16 mouse cellular contexts compared by ENCODE assay signal in genomic region chr10:91545421-91545820, GRCm38 (mm10).
DNase-seq lines count a peak whose midpoint lies in the region; ATAC-seq and TF ChIP-seq lines count a peak whose summit lies in the region.
"Had no signal": no experiment of that assay in that cellular context is flagged by ENCODE, and none has a peak within 500 bp of the region (broad histone marks: within the 10 kb centered on the region; RNA-seq: fewer than 3 reads in every experiment).

No protein-coding gene starts in this region.

- no peak overlapping the region for H3K4me2 ChIP-seq in hindbrain, embryonic 12.5 days (replicated peaks)
- H3K4me2 ChIP-seq in hindbrain, postnatal 0 days (ENCODE audit: low read depth, low read length): no peak overlapping the region
- H3K4me2 ChIP-seq in neural tube, embryonic 14.5 days (ENCODE audit: low read depth, low read length): no peak overlapping the region
- no peak overlapping the region for H3K4me2 ChIP-seq in neural tube, embryonic 15.5 days
- H3K4me2 ChIP-seq in midbrain, embryonic 15.5 days: no peak overlapping the region
- H3K4me2 ChIP-seq: embryonic facial prominence, embryonic 12.5 days; forebrain, embryonic 12.5 days had no signal

- no peaks in the 10 kb centered on the region for H3K27me3 ChIP-seq in hindbrain, embryonic 12.5 days
- no peaks in the 10 kb centered on the region for H3K27me3 ChIP-seq in hindbrain, postnatal 0 days (ENCODE audit: insufficient read depth, low read length)
- no peaks in the 10 kb centered on the region for H3K27me3 ChIP-seq in neural tube, embryonic 14.5 days (ENCODE audit: control insufficient read depth, insufficient read depth, low read length)
- no peaks in the 10 kb centered on the region for H3K27me3 ChIP-seq in neural tube, embryonic 15.5 days (replicated peaks)
- H3K27me3 ChIP-seq in midbrain, embryonic 15.5 days (replicated peaks): no peaks in the 10 kb centered on the region
- H3K27me3 ChIP-seq: CH12.LX; embryonic facial prominence, embryonic 12.5 days; forebrain, embryonic 12.5 days; Patski had no signal

- TF ChIP-seq CTCF in hindbrain, postnatal 0 days (IDR thresholded peaks at IDR 0.05; ENCODE audit: low read depth): no peak

- H3K9ac ChIP-seq in hindbrain, embryonic 12.5 days: no peak overlapping the region
- no peak overlapping the region for H3K9ac ChIP-seq in hindbrain, postnatal 0 days (replicated peaks; ENCODE audit: low read length)
- no peak overlapping the region for H3K9ac ChIP-seq in neural tube, embryonic 14.5 days (replicated peaks; ENCODE audit: low read depth, low read length)
- H3K9ac ChIP-seq in neural tube, embryonic 15.5 days (replicated peaks): no peak overlapping the region
- no peak overlapping the region for H3K9ac ChIP-seq in midbrain, embryonic 15.5 days
- H3K9ac ChIP-seq: embryonic facial prominence, embryonic 12.5 days; forebrain, embryonic 12.5 days; forebrain, postnatal 0 days had no signal

- no peak for ATAC-seq in hindbrain, embryonic 12.5 days (ENCODE audit: low FRiP score)
- ATAC-seq in hindbrain, postnatal 0 days: no peak
- ATAC-seq in neural tube, embryonic 14.5 days (ENCODE audit: low read depth): peak; percentile 61; the same call in 1 of the 2 replicates
- no peak for ATAC-seq in neural tube, embryonic 15.5 days (ENCODE audit: low FRiP score)
- ATAC-seq in midbrain, embryonic 15.5 days (replicated peaks): no peak
- no peak for ATAC-seq in monocyte, adult 5-6 weeks (replicated peaks; ENCODE audit: insufficient number of reproducible peaks, low FRiP score, low TSS enrichment, poor library complexity, severe bottlenecking)
- no peak for ATAC-seq in megakaryocyte, adult 5-6 weeks (ENCODE audit: poor library complexity, severe bottlenecking)
- ATAC-seq: activated CD4-positive, CD25-positive, alpha-beta regulatory T cell, adult 4 months; Patski had no signal

- WGBS in hindbrain, embryonic 12.5 days: 71% methylated on average over 3 of the region's 3 CpGs
- 65% methylated on average over 3 of the region's 3 CpGs for whole genome bisulfite sequencing in hindbrain, postnatal 0 days
- 46% methylated on average over 3 of the region's 3 CpGs for WGBS in neural tube, embryonic 14.5 days
- 42% methylated on average over 3 of the region's 3 CpGs for WGBS in neural tube, embryonic 15.5 days
- 47% methylated on average over 3 of the region's 3 CpGs for WGBS in midbrain, embryonic 15.5 days

- H3K4me1 ChIP-seq in hindbrain, embryonic 12.5 days: peaks cover 12% of the 10 kb centered on the region
- H3K4me1 ChIP-seq in hindbrain, postnatal 0 days (ENCODE audit: insufficient read depth, low read length): no peaks in the 10 kb centered on the region
- H3K4me1 ChIP-seq in neural tube, embryonic 14.5 days (ENCODE audit: control insufficient read depth, insufficient read depth, low read length): peaks cover 10% of the 10 kb centered on the region; the same call in 1 of the 2 replicates
- peaks cover 14% of the 10 kb centered on the region for H3K4me1 ChIP-seq in neural tube, embryonic 15.5 days
- H3K4me1 ChIP-seq in midbrain, embryonic 15.5 days: peaks cover 26% of the 10 kb centered on the region
- H3K4me1 ChIP-seq: embryonic facial prominence, embryonic 12.5 days had no signal

- no peaks in the 10 kb centered on the region for H3K36me3 ChIP-seq in hindbrain, embryonic 12.5 days
- no peaks in the 10 kb centered on the region for H3K36me3 ChIP-seq in hindbrain, postnatal 0 days (ENCODE audit: insufficient read depth, low read length)
- no peaks in the 10 kb centered on the region for H3K36me3 ChIP-seq in neural tube, embryonic 14.5 days (ENCODE audit: control insufficient read depth, insufficient read depth, low read length)
- H3K36me3 ChIP-seq in neural tube, embryonic 15.5 days: no peaks in the 10 kb centered on the region
- H3K36me3 ChIP-seq in midbrain, embryonic 15.5 days (replicated peaks): no peaks in the 10 kb centered on the region
- H3K36me3 ChIP-seq: embryonic facial prominence, embryonic 12.5 days; forebrain, embryonic 12.5 days; heart, embryonic 10.5 days had no signal

- DNase-seq in hindbrain, postnatal 0 days (ENCODE audit: low spot score): no peak
- DNase-seq in retina, postnatal 1 day: peak; percentile 26
- DNase-seq: gastrocnemius, postnatal 36 days had no signal

- 0 out of 2 replicates have a peak overlapping the region, but pooled peaks have one; percentile 30 for H3K27ac ChIP-seq in hindbrain, embryonic 12.5 days
- no peak overlapping the region for H3K27ac ChIP-seq in hindbrain, postnatal 0 days
- H3K27ac ChIP-seq in neural tube, embryonic 14.5 days (ENCODE audit: low read depth, low read length): no peak overlapping the region
- no peak overlapping the region for H3K27ac ChIP-seq in neural tube, embryonic 15.5 days (replicated peaks)
- peak overlapping the region; percentile 53 for H3K27ac ChIP-seq in midbrain, embryonic 15.5 days
- H3K27ac ChIP-seq: embryonic facial prominence, embryonic 12.5 days; forebrain, embryonic 12.5 days; heart, embryonic 10.5 days had no signal

- H3K4me3 ChIP-seq in hindbrain, embryonic 12.5 days: no peak overlapping the region
- no peak overlapping the region for H3K4me3 ChIP-seq in hindbrain, postnatal 0 days (ENCODE audit: low read length)
- no peak overlapping the region for H3K4me3 ChIP-seq in neural tube, embryonic 14.5 days (ENCODE audit: low read depth, low read length)
- no peak overlapping the region for H3K4me3 ChIP-seq in neural tube, embryonic 15.5 days (replicated peaks)
- H3K4me3 ChIP-seq in midbrain, embryonic 15.5 days: no peak overlapping the region
- H3K4me3 ChIP-seq: embryonic facial prominence, embryonic 12.5 days; forebrain, embryonic 12.5 days; heart, embryonic 10.5 days had no signal

- no peaks in the 10 kb centered on the region for H3K9me3 ChIP-seq in hindbrain, embryonic 12.5 days (replicated peaks)
- H3K9me3 ChIP-seq in hindbrain, postnatal 0 days (ENCODE audit: low read length): no peaks in the 10 kb centered on the region
- H3K9me3 ChIP-seq in neural tube, embryonic 14.5 days (ENCODE audit: control insufficient read depth, low read length): no peaks in the 10 kb centered on the region
- no peaks in the 10 kb centered on the region for H3K9me3 ChIP-seq in neural tube, embryonic 15.5 days (replicated peaks)
- no peaks in the 10 kb centered on the region for H3K9me3 ChIP-seq in midbrain, embryonic 15.5 days
- H3K9me3 ChIP-seq: embryonic facial prominence, embryonic 12.5 days; forebrain, embryonic 12.5 days; heart, embryonic 10.5 days had no signal

Comparison
In these comparisons a context has a peak if more than half of its experiments do, and no peak if none do; other contexts are left out.
1. H3K27ac ChIP-seq: peak in hindbrain, embryonic 12.5 days (single experiment) and midbrain, embryonic 15.5 days (single experiment); none in hindbrain, postnatal 0 days (single experiment), neural tube, embryonic 14.5 days (single experiment) and neural tube, embryonic 15.5 days (single experiment).